Mouse (Mus musculus): ENCODE results near the gene Tmem209. TPM values are rescaled to one million over a fixed set of nuclear protein-coding genes. Genes with fewer than 3 reads are reported as not detected.

The Tmem209 gene
- polyA plus RNA-seq, 1 experiment, result 84.7 TPM

DNA sequence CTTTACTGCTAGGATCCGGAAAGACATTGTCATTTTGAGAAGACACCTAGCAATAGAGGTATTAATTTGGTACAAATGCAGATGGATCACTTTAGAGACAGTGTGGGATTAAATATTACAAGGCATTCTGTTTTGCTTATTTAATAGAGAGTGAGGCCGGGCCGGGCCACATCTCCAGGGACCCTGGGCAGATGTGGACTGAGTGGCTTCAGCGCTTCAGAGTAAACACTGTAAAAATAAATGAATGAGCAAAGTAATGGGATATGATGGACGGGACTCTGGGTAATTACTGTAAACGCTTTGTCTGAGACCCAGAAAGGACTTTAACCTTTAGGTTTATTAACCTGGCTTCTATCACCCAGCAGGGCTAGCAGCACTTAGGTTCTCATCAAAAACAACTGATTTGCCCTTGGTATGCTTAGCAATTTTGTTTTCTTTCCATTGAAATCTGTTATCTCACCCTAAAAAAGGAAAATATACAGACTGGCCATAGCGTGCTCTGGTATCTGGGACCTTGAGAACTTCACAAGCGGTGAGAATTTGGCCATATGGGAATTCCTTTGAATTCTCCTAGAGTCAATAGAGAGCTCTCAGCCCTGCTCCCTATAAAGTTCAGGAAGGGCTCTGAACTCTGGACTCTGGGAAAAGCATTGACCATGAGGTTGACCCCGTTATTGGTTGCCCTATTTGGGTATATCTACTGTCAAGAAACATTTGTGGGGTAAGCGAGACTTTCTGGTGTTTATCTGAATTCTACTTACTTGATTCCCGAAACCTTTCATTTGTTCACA, 31.6 kb upstream of the Tmem209 start, which contains the start of gene Cpa2:
Cpa2 (plus strand) TSS at position 574 of the 791 bp plus-strand sequence.
- Histone ChIP-seq H3K4me1 (ENCODE audit: control insufficient read depth, insufficient read depth, low read length) (no peaks in the 10 kb centered on the region), H3K27ac (ENCODE audit: insufficient read depth, low read length) (no peak within 1 kb of the TSS), H3K4me3 (ENCODE audit: insufficient read depth, low read length) (no peak within 1 kb of the TSS)
- no peak for TF ChIP-seq CTCF (IDR thresholded peaks at IDR 0.05; ENCODE audit: borderline replicate concordance, insufficient read depth, low read length)
- no peak for TF ChIP-seq POLR2A (IDR thresholded peaks at IDR 0.05; ENCODE audit: low read depth, low read length)

DNA sequence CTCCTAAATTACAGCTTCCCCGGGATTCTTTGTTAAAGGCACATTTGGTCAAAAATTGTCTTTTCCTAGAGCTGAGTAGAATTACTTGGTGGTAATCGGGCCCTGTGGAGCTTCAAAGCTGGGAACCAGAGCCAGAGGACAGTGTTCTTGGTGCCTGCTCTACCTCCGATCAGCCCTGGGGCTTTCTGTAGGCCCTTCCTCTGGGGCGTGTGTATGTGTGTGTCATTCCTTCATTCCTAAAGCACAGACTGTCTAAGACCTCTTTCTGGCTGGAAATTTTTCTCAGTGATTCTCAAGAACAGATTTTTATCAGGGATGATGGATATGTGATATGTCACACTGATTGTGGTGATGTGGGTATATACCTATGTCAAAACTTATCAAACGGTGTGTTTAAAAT, 29.2 kb upstream of the Tmem209 start:
- Histone ChIP-seq H3K4me1 (ENCODE audit: control insufficient read depth, insufficient read depth, low read length) (no peaks in the 10 kb centered on the region), H3K4me3 (ENCODE audit: insufficient read depth, low read length) (no peak overlapping the region), H3K27ac (ENCODE audit: insufficient read depth, low read length) (no peak overlapping the region)
- TF ChIP-seq CTCF (IDR thresholded peaks at IDR 0.05; ENCODE audit: borderline replicate concordance, insufficient read depth, low read length), result no peak
- no peak for TF ChIP-seq POLR2A (IDR thresholded peaks at IDR 0.05; ENCODE audit: low read depth, low read length)

DNA sequence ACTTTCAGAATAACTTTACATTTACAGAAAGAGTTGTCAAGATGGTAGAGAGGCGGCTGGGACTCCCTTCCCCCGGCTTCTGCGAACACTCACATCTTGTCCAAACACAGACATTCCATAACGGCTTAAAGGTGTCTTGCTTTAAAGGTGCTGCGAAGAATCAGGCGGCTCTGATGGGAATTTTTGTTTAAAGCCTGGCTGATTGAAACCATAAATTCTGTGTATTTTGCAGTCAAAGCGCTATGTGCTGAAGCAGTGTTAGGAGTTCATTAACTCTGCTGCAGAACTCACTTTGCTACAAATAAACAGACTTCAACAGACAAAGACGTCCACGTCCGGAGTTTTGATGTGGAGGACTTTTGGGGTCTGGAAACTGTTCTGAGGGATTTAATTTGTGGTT, 28.7 kb upstream of the Tmem209 start:
- no peak overlapping the region for H3K4me3 ChIP-seq (ENCODE audit: insufficient read depth, low read length)
- no peaks in the 10 kb centered on the region for H3K4me1 ChIP-seq (ENCODE audit: control insufficient read depth, insufficient read depth, low read length)
- no peak for TF ChIP-seq POLR2A (IDR thresholded peaks at IDR 0.05; ENCODE audit: low read depth, low read length)
- no peak for TF ChIP-seq CTCF (IDR thresholded peaks at IDR 0.05; ENCODE audit: borderline replicate concordance, insufficient read depth, low read length)

DNA sequence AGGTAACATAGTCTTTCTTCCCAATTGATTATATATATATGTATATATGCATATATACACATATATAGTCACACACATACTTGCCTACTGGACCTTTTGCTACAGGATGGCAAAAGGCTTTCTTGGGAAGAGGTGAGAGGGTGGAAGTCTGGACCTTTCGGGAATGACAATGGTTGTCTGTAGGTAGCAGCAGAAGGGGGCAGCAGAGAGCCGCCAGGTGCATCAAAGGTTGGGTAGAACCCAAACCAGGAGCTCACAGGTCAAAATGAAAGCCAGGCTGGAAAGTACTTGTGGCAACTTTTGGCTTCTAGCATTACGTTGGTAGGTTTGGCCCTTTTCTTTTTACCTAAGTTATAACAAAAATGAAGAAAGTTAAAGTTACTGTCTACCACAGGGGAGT, 25.8 kb upstream of the Tmem209 start:
- Histone ChIP-seq H3K4me3 (ENCODE audit: insufficient read depth, low read length) (no peak overlapping the region), H3K4me1 (ENCODE audit: control insufficient read depth, insufficient read depth, low read length) (no peaks in the 10 kb centered on the region), H3K27ac (ENCODE audit: insufficient read depth, low read length) (no peak overlapping the region)
- TF ChIP-seq CTCF (IDR thresholded peaks at IDR 0.05; ENCODE audit: borderline replicate concordance, insufficient read depth, low read length) (no peak), POLR2A (IDR thresholded peaks at IDR 0.05; ENCODE audit: low read depth, low read length) (no peak)

More for the DNA sequence above, 28.7 kb upstream of the Tmem209 start:
- H3K27ac ChIP-seq (ENCODE audit: insufficient read depth, low read length), result no peak overlapping the region

DNA sequence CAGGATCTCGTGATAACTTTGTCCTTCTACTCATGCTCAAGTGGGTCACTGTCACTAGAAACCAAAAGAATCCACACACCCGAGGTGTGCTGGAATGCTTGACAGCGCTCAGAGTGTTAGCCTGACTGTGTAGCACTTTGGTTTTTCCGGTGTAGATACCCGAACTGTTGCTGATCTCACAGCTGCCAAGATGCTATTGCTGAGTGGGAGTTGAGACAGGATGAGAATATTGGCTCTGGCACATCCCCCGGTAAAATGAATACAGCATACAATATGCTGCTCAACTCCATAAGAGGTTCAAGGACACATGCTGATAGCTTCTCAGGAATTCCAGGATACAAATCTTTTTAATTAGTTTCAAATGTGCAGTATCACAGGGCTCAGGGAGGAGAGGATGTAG, 19.2 kb upstream of the Tmem209 start:
- Histone ChIP-seq H3K4me3 (ENCODE audit: insufficient read depth, low read length) (no peak overlapping the region), H3K27ac (ENCODE audit: insufficient read depth, low read length) (no peak overlapping the region), H3K4me1 (ENCODE audit: control insufficient read depth, insufficient read depth, low read length) (peaks cover 6% of the 10 kb centered on the region; the same call in 1 of the 2 replicates)
- TF ChIP-seq POLR2A (IDR thresholded peaks at IDR 0.05; ENCODE audit: low read depth, low read length), result no peak
- no peak for TF ChIP-seq CTCF (IDR thresholded peaks at IDR 0.05; ENCODE audit: borderline replicate concordance, insufficient read depth, low read length)

DNA sequence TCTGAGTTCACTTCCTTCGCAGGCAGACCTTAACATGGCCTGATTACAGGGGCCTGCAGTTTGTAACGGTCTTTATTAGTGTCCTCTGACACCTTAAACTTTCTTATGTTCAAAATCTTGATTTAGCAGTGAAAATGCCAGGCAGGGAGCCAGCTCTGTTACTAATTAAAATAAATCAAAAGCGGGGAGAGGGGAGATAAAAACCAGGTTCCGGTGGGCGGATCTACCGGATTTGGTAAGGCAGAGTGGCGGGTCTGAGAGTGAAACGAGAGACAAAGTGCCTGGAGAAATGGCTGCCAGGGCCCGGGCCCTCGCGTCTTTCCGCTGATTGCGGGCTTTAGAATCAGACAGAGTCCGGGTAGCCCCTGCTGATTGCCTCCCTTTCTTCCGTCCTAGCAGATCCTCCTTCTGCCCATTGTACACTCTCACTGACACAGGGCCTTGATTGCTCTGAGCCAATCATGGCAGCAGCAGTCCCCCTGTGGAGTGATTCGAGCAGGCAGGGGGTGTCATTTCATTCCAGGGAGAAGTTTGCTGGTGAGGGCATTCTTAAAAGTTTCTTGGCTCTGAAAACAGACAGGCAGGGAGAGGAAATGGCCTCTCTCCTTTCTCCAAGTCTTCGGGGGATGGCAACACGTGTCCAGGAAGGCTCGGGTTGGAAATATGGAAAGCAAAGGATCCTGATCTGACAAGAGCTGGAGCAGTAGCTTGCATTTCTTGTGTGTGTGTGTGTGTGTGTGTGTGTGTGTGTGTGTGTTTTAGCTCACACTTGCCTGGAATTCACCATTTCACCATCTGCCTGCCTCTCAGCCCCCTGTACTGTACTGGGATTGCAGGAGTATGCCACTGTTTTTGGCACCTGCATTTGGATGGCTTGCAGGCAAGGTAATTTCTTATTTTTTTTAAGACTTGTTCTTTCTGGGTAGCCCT, 17.3 kb upstream of the Tmem209 start:
- H3K4me3 ChIP-seq (ENCODE audit: insufficient read depth, low read length), result no peak overlapping the region
- peaks cover 6% of the 10 kb centered on the region; the same call in 1 of the 2 replicates for H3K4me1 ChIP-seq (ENCODE audit: control insufficient read depth, insufficient read depth, low read length)
- no peak overlapping the region for H3K27ac ChIP-seq (ENCODE audit: insufficient read depth, low read length)
- TF ChIP-seq CTCF (IDR thresholded peaks at IDR 0.05; ENCODE audit: borderline replicate concordance, insufficient read depth, low read length) (no peak), POLR2A (IDR thresholded peaks at IDR 0.05; ENCODE audit: low read depth, low read length) (no peak)

DNA sequence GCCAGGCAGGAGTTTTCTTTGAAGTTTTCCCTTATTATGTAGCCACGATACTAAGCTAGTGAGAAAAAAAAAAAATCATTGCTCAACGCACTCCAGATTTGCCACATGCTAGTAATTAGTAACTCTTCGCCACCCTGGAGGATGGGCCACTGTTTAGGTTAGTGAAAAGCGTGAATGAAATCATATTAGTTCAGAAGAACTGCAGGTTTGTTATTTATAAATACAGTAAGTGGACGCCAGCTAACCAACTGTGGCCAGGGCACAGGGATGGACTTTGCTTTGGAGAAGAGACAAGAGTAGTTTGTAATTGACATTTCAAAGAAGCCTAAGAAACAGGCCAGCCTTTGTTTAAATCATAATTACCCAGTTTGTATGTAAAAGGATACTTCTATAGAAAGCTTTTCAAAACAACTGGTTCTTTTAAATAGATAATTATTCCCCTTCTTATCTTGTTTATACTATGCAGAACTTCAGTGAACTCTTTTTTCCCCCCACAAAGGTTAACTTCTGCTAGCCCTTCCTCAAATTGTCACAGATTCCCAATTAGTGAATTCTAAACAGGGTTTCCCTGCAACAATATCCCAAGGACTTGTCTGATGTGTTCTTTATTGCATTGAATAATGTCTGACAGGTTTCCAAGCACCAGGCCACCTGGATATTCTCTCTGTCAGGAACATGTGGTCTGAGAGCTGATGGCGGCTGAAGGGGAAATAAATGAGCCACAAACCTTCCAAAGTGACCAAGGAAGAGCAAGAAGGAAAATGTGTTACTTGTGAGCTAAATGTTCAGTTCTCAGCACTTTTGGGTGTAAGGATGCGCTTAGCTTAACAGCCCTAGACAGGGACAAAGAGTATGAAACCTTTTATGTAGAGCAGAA, 16.1 kb upstream of the Tmem209 start:
- TF ChIP-seq CTCF (IDR thresholded peaks at IDR 0.05; ENCODE audit: borderline replicate concordance, insufficient read depth, low read length) (no peak), POLR2A (IDR thresholded peaks at IDR 0.05; ENCODE audit: low read depth, low read length) (no peak)
- H3K4me1 ChIP-seq (ENCODE audit: control insufficient read depth, insufficient read depth, low read length), result peaks cover 6% of the 10 kb centered on the region; the same call in 1 of the 2 replicates
- no peak overlapping the region for H3K4me3 ChIP-seq (ENCODE audit: insufficient read depth, low read length)
- H3K27ac ChIP-seq (ENCODE audit: insufficient read depth, low read length), result no peak overlapping the region

DNA sequence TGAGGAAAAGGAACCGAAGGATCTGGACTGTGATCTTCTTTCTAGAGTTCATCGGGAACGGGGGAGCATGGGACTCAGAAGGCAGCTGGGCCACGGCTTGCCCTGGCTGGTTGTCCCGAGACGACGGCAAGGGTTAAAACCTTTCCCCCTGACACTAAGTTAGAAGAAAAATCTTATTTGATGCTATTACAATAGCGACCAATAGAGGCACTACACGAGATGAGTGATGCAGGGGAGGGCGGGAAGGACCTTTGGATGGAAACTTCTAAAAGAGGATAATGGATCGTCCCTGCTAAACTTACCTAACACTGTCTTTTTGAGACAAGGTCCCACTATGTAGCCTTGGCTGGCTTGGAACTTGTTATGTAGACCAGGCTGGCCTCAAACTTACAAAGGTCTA, 10.8 kb upstream of the Tmem209 start:
- TF ChIP-seq CTCF (IDR thresholded peaks at IDR 0.05; ENCODE audit: borderline replicate concordance, insufficient read depth, low read length) (no peak), POLR2A (IDR thresholded peaks at IDR 0.05; ENCODE audit: low read depth, low read length) (no peak)
- Histone ChIP-seq H3K4me1 (ENCODE audit: control insufficient read depth, insufficient read depth, low read length) (no peaks in the 10 kb centered on the region), H3K27ac (ENCODE audit: insufficient read depth, low read length) (no peak overlapping the region), H3K4me3 (ENCODE audit: insufficient read depth, low read length) (no peak overlapping the region)

DNA sequence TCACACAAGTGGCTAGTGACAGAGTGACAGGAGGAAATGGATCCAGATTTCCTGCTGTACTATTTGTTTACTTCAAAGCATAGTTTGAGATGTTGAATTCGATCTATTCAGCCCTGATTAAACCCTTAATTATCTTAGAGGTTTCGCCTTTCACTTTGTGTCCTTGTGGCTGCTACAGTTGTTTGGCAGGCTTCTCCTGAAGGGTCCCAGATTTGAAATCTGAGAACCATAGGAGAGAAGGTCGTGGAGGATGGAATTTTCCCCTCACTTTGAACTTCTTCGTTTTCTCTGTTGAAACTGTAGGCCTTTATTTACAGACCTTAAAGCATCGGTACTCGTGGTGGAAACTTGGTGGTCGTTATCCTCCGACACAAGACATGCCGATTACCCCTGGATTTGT, 4.7 kb upstream of the Tmem209 start:
- TF ChIP-seq CTCF (IDR thresholded peaks at IDR 0.05; ENCODE audit: borderline replicate concordance, insufficient read depth, low read length), result no peak
- no peak for TF ChIP-seq POLR2A (IDR thresholded peaks at IDR 0.05; ENCODE audit: low read depth, low read length)
- no peaks in the 10 kb centered on the region for H3K4me1 ChIP-seq (ENCODE audit: control insufficient read depth, insufficient read depth, low read length)
- H3K4me3 ChIP-seq (ENCODE audit: insufficient read depth, low read length), result no peak overlapping the region
- H3K27ac ChIP-seq (ENCODE audit: insufficient read depth, low read length), result no peak overlapping the region

Measured in embryonic fibroblast, embryonic 13.5 days (primary cell).